8 mouse cellular contexts compared by ENCODE assay signal in the genomic region with DNA sequence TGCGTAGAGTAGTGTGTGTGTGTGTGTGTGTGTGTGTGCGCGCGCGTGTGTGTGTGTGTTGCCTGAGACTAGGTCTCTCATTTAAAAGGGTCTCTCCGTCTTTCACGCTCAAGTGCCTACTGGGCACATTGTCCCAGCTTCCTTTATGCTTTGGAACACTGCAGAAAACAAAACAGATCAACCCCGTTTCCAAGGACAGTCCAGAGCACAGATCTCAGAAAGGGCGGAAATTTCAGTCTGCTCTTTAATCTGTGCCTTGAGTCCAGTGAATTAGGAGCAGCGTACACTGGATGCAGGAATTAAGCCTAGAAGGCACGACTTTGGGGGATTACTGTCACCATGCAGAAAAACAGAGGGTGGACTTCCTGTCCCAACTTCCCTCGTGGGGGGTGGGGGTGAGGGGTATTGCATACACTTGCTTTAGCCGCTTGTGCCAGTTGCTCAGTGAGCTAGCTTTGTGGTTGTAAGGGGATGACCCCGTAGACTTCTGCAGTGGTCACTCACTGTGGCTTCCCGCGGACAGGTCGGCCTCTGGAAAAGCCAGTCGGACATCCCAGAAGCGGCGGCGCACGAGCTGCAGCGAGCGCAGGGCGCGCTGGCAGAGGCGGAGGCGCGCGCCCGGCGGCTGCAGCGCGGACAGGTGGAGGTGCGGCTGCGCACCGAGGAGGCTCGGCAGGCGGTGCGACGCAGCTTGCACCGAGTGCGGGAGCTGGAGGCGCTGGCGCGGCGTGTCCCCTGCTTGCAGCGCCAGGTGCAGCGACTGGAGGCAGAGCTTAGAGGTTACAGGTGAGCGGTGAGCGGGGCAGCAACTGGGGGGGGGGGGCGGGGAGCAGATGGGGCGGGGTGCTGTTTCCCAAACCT. TPM values are rescaled to one million over a fixed set of nuclear protein-coding genes. Genes with fewer than 3 reads are reported as not detected.
DNase-seq lines count a peak whose midpoint lies in the region; ATAC-seq and TF ChIP-seq lines count a peak whose summit lies in the region.

No protein-coding gene starts in this region.

- TF ChIP-seq POLR2A in brain, embryonic 14.5 days (IDR thresholded peaks at IDR 0.05; ENCODE audit: borderline replicate concordance, extremely low read depth, insufficient read depth, insufficient read length, poor library complexity, severe bottlenecking), result no peak

- no peak for DNase-seq in kidney, adult 18-20 months
- DNase-seq in brain, embryonic 14.5 days (ENCODE audit: low read depth), result peak; percentile 53
- peak; percentile 45 for DNase-seq in forebrain, postnatal 0 days
- peak; percentile 29 for DNase-seq in right cerebral cortex, postnatal 4 days
- no peak for DNase-seq in urinary bladder, postnatal 10 days (ENCODE audit: low spot score)

- no peak overlapping the region for H3K27ac ChIP-seq in kidney, embryonic 16.5 days (ENCODE audit: low read length)
- H3K27ac ChIP-seq in forebrain, postnatal 0 days (ENCODE audit: low read depth, low read length), result no peak overlapping the region
- no peak overlapping the region for H3K27ac ChIP-seq in limb, embryonic 15.5 days

- no peaks in the 10 kb centered on the region for H3K9me3 ChIP-seq in kidney, embryonic 16.5 days (ENCODE audit: low read length)
- no peaks in the 10 kb centered on the region for H3K9me3 ChIP-seq in forebrain, postnatal 0 days (ENCODE audit: low read length)
- H3K9me3 ChIP-seq in limb, embryonic 15.5 days, result no peaks in the 10 kb centered on the region

- H3K36me3 ChIP-seq in kidney, embryonic 16.5 days (ENCODE audit: insufficient read depth, low read length), result no peaks in the 10 kb centered on the region
- H3K36me3 ChIP-seq in forebrain, postnatal 0 days (ENCODE audit: insufficient read depth), result no peaks in the 10 kb centered on the region
- H3K36me3 ChIP-seq in limb, embryonic 15.5 days, result no peaks in the 10 kb centered on the region

- no peak overlapping the region; the same call in 1 of the 2 replicates for H3K9ac ChIP-seq in kidney, embryonic 16.5 days (replicated peaks; ENCODE audit: low read length)
- peak overlapping the region; percentile 37 for H3K9ac ChIP-seq in forebrain, postnatal 0 days
- H3K9ac ChIP-seq in limb, embryonic 15.5 days, result no peak overlapping the region; the same call in 1 of the 2 replicates

- TF ChIP-seq CTCF in brain, embryonic 14.5 days (IDR thresholded peaks at IDR 0.05; ENCODE audit: borderline replicate concordance, extremely low read depth, insufficient read depth, insufficient read length), result no peak
- no peak for TF ChIP-seq CTCF in forebrain, postnatal 0 days (IDR thresholded peaks at IDR 0.05; ENCODE audit: low read depth)

- WGBS in kidney, embryonic 16.5 days, result 3% methylated on average over 41 of the region's 53 CpGs
- 1% methylated on average over 51 of the region's 53 CpGs for WGBS in forebrain, postnatal 0 days
- WGBS in limb, embryonic 15.5 days, result 3% methylated on average over 50 of the region's 53 CpGs

- peak overlapping the region; percentile 74 for H3K4me2 ChIP-seq in kidney, embryonic 16.5 days (replicated peaks; ENCODE audit: low read depth, low read length)
- H3K4me2 ChIP-seq in forebrain, postnatal 0 days (ENCODE audit: low read depth), result peak overlapping the region; percentile 94
- H3K4me2 ChIP-seq in limb, embryonic 15.5 days, result peak overlapping the region; percentile 97

- H3K4me1 ChIP-seq in kidney, embryonic 16.5 days (ENCODE audit: insufficient read depth, low read length), result peaks cover 30% of the 10 kb centered on the region
- H3K4me1 ChIP-seq in forebrain, postnatal 0 days (ENCODE audit: insufficient read depth), result peaks cover 11% of the 10 kb centered on the region; the same call in 1 of the 2 replicates
- H3K4me1 ChIP-seq in limb, embryonic 15.5 days, result peaks cover 34% of the 10 kb centered on the region

- ATAC-seq in kidney, embryonic 16.5 days (ENCODE audit: low FRiP score, low TSS enrichment), result no peak
- ATAC-seq in forebrain, postnatal 0 days, result peak; percentile 45; the same call in 1 of the 2 replicates
- ATAC-seq in limb, embryonic 15.5 days (ENCODE audit: insufficient number of reproducible peaks, low FRiP score, low TSS enrichment, low read depth), result no peak
- ATAC-seq in megakaryocyte progenitor cell, adult 5-6 weeks (replicated peaks; ENCODE audit: poor library complexity), result no peak

- peak overlapping the region; percentile 68 for H3K4me3 ChIP-seq in kidney, embryonic 16.5 days (ENCODE audit: low read length)
- peak overlapping the region; percentile 41 for H3K4me3 ChIP-seq in forebrain, postnatal 0 days (ENCODE audit: low read depth, low read length)
- H3K4me3 ChIP-seq in limb, embryonic 15.5 days, result peak overlapping the region; percentile 35

- H3K27me3 ChIP-seq in kidney, embryonic 16.5 days (ENCODE audit: insufficient read depth, low read length), result peaks cover 56% of the 10 kb centered on the region
- peaks cover 27% of the 10 kb centered on the region for H3K27me3 ChIP-seq in forebrain, postnatal 0 days (ENCODE audit: insufficient read depth, low read length)
- H3K27me3 ChIP-seq in limb, embryonic 15.5 days, result peaks cover 76% of the 10 kb centered on the region

RNA-seq across cellular contexts. Expression of a gene that starts 1.7 kb away (rescaled TPM):
- 1.4 and 2.0 TPM in 2 replicates for polyA plus RNA-seq in kidney, embryonic 16.5 days (2015; fragmentation: Nextera tagmentation; extraction: Ambion mirVana)
- polyA plus RNA-seq in brain, embryonic 14.5 days (2012; rRNA removed), result 2.0 and 4.6 TPM in 2 replicates
- total RNA-seq in forebrain, postnatal 0 days (2014; rRNA removed), result 4.8 and 7.3 TPM in 2 replicates
- polyA plus RNA-seq in forebrain, postnatal 0 days (2015; fragmentation: Nextera tagmentation; extraction: Ambion mirVana), result 4.7 and 7.8 TPM in 2 replicates
- 0.97 and 1.2 TPM in 2 replicates for polyA plus RNA-seq in limb, embryonic 15.5 days (2015; fragmentation: Nextera tagmentation; extraction: Ambion mirVana)
- 0.64 and 1.0 TPM in 2 replicates for total RNA-seq in megakaryocyte progenitor cell, adult 5-6 weeks (2015)
- total RNA-seq in megakaryocyte progenitor cell, adult 5-6 weeks (2017), result 2.1 TPM in 2 replicates

RNA-seq across cellular contexts. Expression of a gene that starts 45.5 kb away (rescaled TPM):
- 1.0 and 1.6 TPM in 2 replicates for polyA plus RNA-seq in kidney, embryonic 16.5 days (2015; fragmentation: Nextera tagmentation; extraction: Ambion mirVana)
- polyA plus RNA-seq in brain, embryonic 14.5 days (2012; rRNA removed), result 0.50 and 1.3 TPM in 2 replicates
- total RNA-seq in forebrain, postnatal 0 days (2014; rRNA removed), result 0.33 TPM in 1 of 2 replicates, not detected in the other
- polyA plus RNA-seq in forebrain, postnatal 0 days (2015; fragmentation: Nextera tagmentation; extraction: Ambion mirVana), result 0.18 and 0.28 TPM in 2 replicates
- polyA plus RNA-seq in limb, embryonic 15.5 days (2015; fragmentation: Nextera tagmentation; extraction: Ambion mirVana), result 0.97 and 1.3 TPM in 2 replicates
- 1.9 and 2.2 TPM in 2 replicates for total RNA-seq in megakaryocyte progenitor cell, adult 5-6 weeks (2015)
- total RNA-seq in megakaryocyte progenitor cell, adult 5-6 weeks (2017), result 0.81 and 2.3 TPM in 2 replicates

Comparison
In these comparisons a context has a peak if more than half of its experiments do, and no peak if none do; other contexts are left out.
1. DNase-seq: peak in brain, embryonic 14.5 days (single experiment), forebrain, postnatal 0 days (single experiment) and right cerebral cortex, postnatal 4 days (single experiment); none in kidney, adult 18-20 months (single experiment) and urinary bladder, postnatal 10 days (single experiment).
2. Peak in every context shown above with its lines, with median percentiles within 50 percentile points of each other: H3K4me2 ChIP-seq and H3K4me3 ChIP-seq.